Mouse (Mus musculus): Measurements from ENCODE around the gene Vmn1r215. TPM values are rescaled to one million over a fixed set of nuclear protein-coding genes. Genes with fewer than 3 reads are reported as not detected.
"Not testable (repeated sequence)": the region's sequence is repeated elsewhere in the genome, so short reads cannot be mapped to it uniquely, and the experiment has no call there.

Gene Vmn1r215
- not detected in 2 replicates for polyA plus RNA-seq (2015; fragmentation: Nextera tagmentation; extraction: Ambion mirVana)

GRCm38 (mm10) chr13:23067725-23068124, at the start of gene Vmn1r215:
Vmn1r215 (plus strand) TSS chr13:23068025.
- Histone ChIP-seq H3K27me3 (no peaks in the 10 kb centered on the region), H3K4me3 (replicated peaks) (no peak within 1 kb of the TSS), H3K27ac (no peak within 1 kb of the TSS), H3K9ac (replicated peaks) (no peak within 1 kb of the TSS), H3K4me2 (replicated peaks) (no peak within 1 kb of the TSS), H3K4me1 (replicated peaks) (no peaks in the 10 kb centered on the region), H3K36me3 (no peaks in the 10 kb centered on the region), H3K9me3 (no peaks in the 10 kb centered on the region)
- ATAC-seq, result no peak
- 68% methylated on average over 1 of the region's 1 CpGs for WGBS

GRCm38 (mm10) chr13:23018158-23018557, 49.7 kb upstream of the Vmn1r215 start:
- no peak overlapping the region for H3K27ac ChIP-seq
- no peak overlapping the region for H3K4me3 ChIP-seq (replicated peaks)
- no peak overlapping the region for H3K9ac ChIP-seq (replicated peaks)
- no peak for ATAC-seq
- no peak overlapping the region for H3K4me2 ChIP-seq (replicated peaks)
- no peaks in the 10 kb centered on the region for H3K9me3 ChIP-seq
- H3K36me3 ChIP-seq, result no peaks in the 10 kb centered on the region
- H3K27me3 ChIP-seq, result no peaks in the 10 kb centered on the region
- no peaks in the 10 kb centered on the region for H3K4me1 ChIP-seq (replicated peaks)

- Histone ChIP-seq H3K9me3 (no peaks in the 10 kb centered on the region), H3K27me3 (no peaks in the 10 kb centered on the region), H3K36me3 (no peaks in the 10 kb centered on the region), H3K4me2 (replicated peaks) (no peak overlapping the region), H3K9ac (replicated peaks) (no peak overlapping the region), H3K4me1 (replicated peaks) (no peaks in the 10 kb centered on the region), H3K27ac (no peak overlapping the region), H3K4me3 (replicated peaks) (no peak overlapping the region)
- no peak for ATAC-seq
These were observed 43.0 kb upstream of the Vmn1r215 start for GRCm38 (mm10) chr13:23024812-23025211.

- no peak within 1 kb of the TSS for H3K4me3 ChIP-seq (replicated peaks)
- no peaks in the 10 kb centered on the region for H3K36me3 ChIP-seq
- H3K27ac ChIP-seq, result no peak within 1 kb of the TSS
- WGBS, result 92% methylated on average over 3 of the region's 3 CpGs
- no peaks in the 10 kb centered on the region for H3K27me3 ChIP-seq
- H3K4me2 ChIP-seq (replicated peaks), result no peak within 1 kb of the TSS
- H3K9me3 ChIP-seq, result no peaks in the 10 kb centered on the region
- no peaks in the 10 kb centered on the region for H3K4me1 ChIP-seq (replicated peaks)
- no peak within 1 kb of the TSS for H3K9ac ChIP-seq (replicated peaks)
- ATAC-seq, result no peak
These were observed 37.7 kb upstream of the Vmn1r215 start, which contains the start of gene Vmn1r214 for GRCm38 (mm10) chr13:23030118-23030517. Vmn1r214 (plus strand) TSS chr13:23030418.

GRCm38 (mm10) chr13:23057778-23058177, 10.0 kb upstream of the Vmn1r215 start:
- H3K27ac ChIP-seq, result no peak overlapping the region
- H3K27me3 ChIP-seq, result no peaks in the 10 kb centered on the region
- no peaks in the 10 kb centered on the region for H3K9me3 ChIP-seq
- no peak for ATAC-seq
- no peak overlapping the region for H3K9ac ChIP-seq (replicated peaks)
- no peaks in the 10 kb centered on the region for H3K4me1 ChIP-seq (replicated peaks)
- H3K4me3 ChIP-seq (replicated peaks), result no peak overlapping the region
- H3K4me2 ChIP-seq (replicated peaks), result no peak overlapping the region
- WGBS, result 54% methylated on average over 1 of the region's 1 CpGs
- no peaks in the 10 kb centered on the region for H3K36me3 ChIP-seq

GRCm38 (mm10) chr13:23069312-23069711, 1.5 kb downstream of the Vmn1r215 start:
- H3K27me3 ChIP-seq, result no peaks in the 10 kb centered on the region
- no peaks in the 10 kb centered on the region for H3K36me3 ChIP-seq
- no peak overlapping the region for H3K9ac ChIP-seq (replicated peaks)
- H3K9me3 ChIP-seq, result no peaks in the 10 kb centered on the region
- no peaks in the 10 kb centered on the region for H3K4me1 ChIP-seq (replicated peaks)
- H3K4me3 ChIP-seq (replicated peaks), result no peak overlapping the region
- H3K4me2 ChIP-seq (replicated peaks), result no peak overlapping the region
- no peak overlapping the region for H3K27ac ChIP-seq
- WGBS, result 96% methylated on average over 2 of the region's 2 CpGs
- ATAC-seq, result no peak

- Histone ChIP-seq H3K9ac (replicated peaks) (no peak overlapping the region), H3K4me3 (replicated peaks) (no peak overlapping the region), H3K36me3 (no peaks in the 10 kb centered on the region), H3K9me3 (no peaks in the 10 kb centered on the region), H3K4me2 (replicated peaks) (no peak overlapping the region), H3K27me3 (no peaks in the 10 kb centered on the region), H3K27ac (no peak overlapping the region), H3K4me1 (replicated peaks) (no peaks in the 10 kb centered on the region)
- no peak for ATAC-seq
- WGBS, result 91% methylated on average over 4 of the region's 4 CpGs
These were observed 26.6 kb downstream of the Vmn1r215 start for GRCm38 (mm10) chr13:23094386-23094785.

- not testable (repeated sequence) for H3K9me3 ChIP-seq; H3K36me3 ChIP-seq; H3K4me2 ChIP-seq (replicated peaks); H3K27me3 ChIP-seq; H3K27ac ChIP-seq; ATAC-seq; H3K4me3 ChIP-seq (replicated peaks); H3K9ac ChIP-seq (replicated peaks); H3K4me1 ChIP-seq (replicated peaks)
- WGBS, result 79% methylated on average over 1 of the region's 1 CpGs
These were observed 50.3 kb downstream of the Vmn1r215 start, which contains the start of gene Vmn1r217 for GRCm38 (mm10) chr13:23118126-23118525. Vmn1r217 (minus strand) TSS chr13:23118226.

GRCm38 (mm10) chr13:23120611-23121010, 52.8 kb downstream of the Vmn1r215 start:
- no peak for ATAC-seq
- H3K36me3 ChIP-seq, result no peaks in the 10 kb centered on the region
- H3K27ac ChIP-seq, result no peak overlapping the region
- H3K9me3 ChIP-seq, result no peaks in the 10 kb centered on the region
- H3K9ac ChIP-seq (replicated peaks), result no peak overlapping the region
- no peaks in the 10 kb centered on the region for H3K27me3 ChIP-seq
- no peak overlapping the region for H3K4me2 ChIP-seq (replicated peaks)
- H3K4me1 ChIP-seq (replicated peaks), result no peaks in the 10 kb centered on the region
- WGBS, result 90% methylated on average over 2 of the region's 2 CpGs
- no peak overlapping the region for H3K4me3 ChIP-seq (replicated peaks)

Other genes with a start within 250 kb of the Vmn1r215 start
- not detected in 2 replicates for gene Vmn1r210, start 236.7 kb upstream of the Vmn1r215 start, polyA plus RNA-seq (2015; fragmentation: Nextera tagmentation; extraction: Ambion mirVana)
- gene Vmn1r211, start 210.5 kb upstream of the Vmn1r215 start, polyA plus RNA-seq (2015; fragmentation: Nextera tagmentation; extraction: Ambion mirVana), result not detected in 2 replicates
- not detected in 2 replicates for gene Vmn1r212, start 183.8 kb upstream of the Vmn1r215 start, polyA plus RNA-seq (2015; fragmentation: Nextera tagmentation; extraction: Ambion mirVana)
- not detected in 2 replicates for gene Vmn1r213, start 60.4 kb upstream of the Vmn1r215 start, polyA plus RNA-seq (2015; fragmentation: Nextera tagmentation; extraction: Ambion mirVana)
- gene Vmn1r214, start 37.6 kb upstream of the Vmn1r215 start, polyA plus RNA-seq (2015; fragmentation: Nextera tagmentation; extraction: Ambion mirVana), result not detected in 2 replicates
- not detected in 2 replicates for gene Vmn1r217, start 50.2 kb downstream of the Vmn1r215 start, polyA plus RNA-seq (2015; fragmentation: Nextera tagmentation; extraction: Ambion mirVana)
- not detected in 2 replicates for gene Vmn1r218, start 65.1 kb downstream of the Vmn1r215 start, polyA plus RNA-seq (2015; fragmentation: Nextera tagmentation; extraction: Ambion mirVana)
- gene Vmn1r219, start 91.3 kb downstream of the Vmn1r215 start, polyA plus RNA-seq (2015; fragmentation: Nextera tagmentation; extraction: Ambion mirVana), result not detected in 2 replicates
- not detected in 2 replicates for gene Vmn1r220, start 120.0 kb downstream of the Vmn1r215 start, polyA plus RNA-seq (2015; fragmentation: Nextera tagmentation; extraction: Ambion mirVana)
- not detected in 2 replicates for gene Vmn1r221, start 146.1 kb downstream of the Vmn1r215 start, polyA plus RNA-seq (2015; fragmentation: Nextera tagmentation; extraction: Ambion mirVana)
- not detected in 2 replicates for gene Vmn1r222, start 167.9 kb downstream of the Vmn1r215 start, polyA plus RNA-seq (2015; fragmentation: Nextera tagmentation; extraction: Ambion mirVana)
- not detected in 2 replicates for gene Vmn1r223, start 179.1 kb downstream of the Vmn1r215 start, polyA plus RNA-seq (2015; fragmentation: Nextera tagmentation; extraction: Ambion mirVana)

Data from midbrain, embryonic 13.5 days (tissue).